Mouse (Mus musculus): ENCODE data around the gene Fcer1g.

- TF ChIP-seq CTCF (IDR thresholded peaks at IDR 0.05; ENCODE audit: low read depth) (no peak), EP300 (IDR thresholded peaks at IDR 0.05; ENCODE audit: low read depth) (no peak)
Measured at GRCm38 (mm10) chr1:171272086-171272485, 37.9 kb upstream of the Fcer1g start.
